Mouse (Mus musculus) CD4-positive, CD25-positive, alpha-beta regulatory T cell, adult 2 months (primary cell): ENCODE measurements at regions not wholly inside any gene's neighbourhood (a gene's known extent, or its start where the extent isn't known, plus 50 kb on each side); places are given as distances from the start of the nearest gene placed in this dataset.

Experiments used
- DNase-seq: peaks from one replicate; pipeline ENCODE4 v3.0.0-alpha.2; 2012; ENCODE audit warnings: low read depth, low spot score

GRCm38 (mm10) chr2:102970221-102970620, 68.8 kb upstream of the Cd44 start:
- no peak for DNase-seq

DNA sequence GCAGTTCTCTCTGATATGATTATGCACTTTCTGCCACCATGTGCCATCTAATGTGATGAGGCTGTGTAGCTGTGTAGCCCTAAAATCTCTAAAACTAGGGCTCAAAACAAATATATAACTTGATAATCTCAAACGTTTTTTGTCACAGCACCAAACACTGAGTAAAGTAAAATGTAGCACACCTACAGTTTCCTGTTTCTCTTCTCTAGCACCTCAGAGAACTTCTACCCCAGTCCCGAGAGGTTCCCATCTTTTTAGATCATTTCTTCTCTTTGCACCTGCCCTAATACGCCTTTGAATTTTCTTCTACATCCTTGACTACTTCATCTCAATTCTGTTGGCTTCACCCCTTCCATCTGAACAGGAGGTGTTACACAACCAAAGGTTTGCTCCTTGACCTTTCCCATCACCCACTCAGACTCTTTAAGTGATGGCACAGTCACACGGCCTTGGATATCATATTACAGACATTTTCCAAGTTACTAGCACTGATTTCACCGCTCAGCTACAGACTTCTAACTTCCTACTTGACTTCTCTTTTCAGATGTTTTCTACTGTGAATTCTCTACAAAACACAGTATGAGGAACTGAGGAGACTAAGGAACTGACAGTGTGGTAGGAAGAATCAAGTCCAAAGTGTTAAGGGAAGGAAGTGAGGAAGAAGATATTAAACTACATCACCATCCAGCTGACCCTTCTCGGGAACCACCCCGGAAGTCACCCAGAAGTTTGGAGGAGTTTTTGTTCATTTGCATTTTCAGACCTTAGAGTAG, 66.7 kb upstream of the Cd44 start:
- DNase-seq = peak; percentile 31

DNA sequence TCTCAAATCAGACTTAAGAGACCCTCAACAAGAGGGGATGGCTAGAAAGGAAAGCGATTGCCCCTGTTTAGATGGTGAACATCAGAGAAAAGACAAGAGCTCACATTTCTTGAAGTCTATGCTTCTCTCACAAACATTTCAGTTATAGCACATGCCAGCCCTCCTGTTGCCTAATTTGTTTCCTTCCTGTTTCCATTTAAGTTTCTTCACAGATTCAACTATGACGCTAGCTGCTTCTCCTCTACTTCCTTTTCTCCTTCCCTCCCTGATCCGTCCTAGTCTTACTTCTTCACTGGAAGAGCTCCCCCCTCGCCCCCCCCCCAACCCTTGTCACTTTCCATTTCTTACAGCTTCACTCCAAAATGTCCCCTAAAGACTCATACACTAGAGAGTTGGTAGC, 66.0 kb upstream of the Cd44 start:
- no peak for DNase-seq

DNA sequence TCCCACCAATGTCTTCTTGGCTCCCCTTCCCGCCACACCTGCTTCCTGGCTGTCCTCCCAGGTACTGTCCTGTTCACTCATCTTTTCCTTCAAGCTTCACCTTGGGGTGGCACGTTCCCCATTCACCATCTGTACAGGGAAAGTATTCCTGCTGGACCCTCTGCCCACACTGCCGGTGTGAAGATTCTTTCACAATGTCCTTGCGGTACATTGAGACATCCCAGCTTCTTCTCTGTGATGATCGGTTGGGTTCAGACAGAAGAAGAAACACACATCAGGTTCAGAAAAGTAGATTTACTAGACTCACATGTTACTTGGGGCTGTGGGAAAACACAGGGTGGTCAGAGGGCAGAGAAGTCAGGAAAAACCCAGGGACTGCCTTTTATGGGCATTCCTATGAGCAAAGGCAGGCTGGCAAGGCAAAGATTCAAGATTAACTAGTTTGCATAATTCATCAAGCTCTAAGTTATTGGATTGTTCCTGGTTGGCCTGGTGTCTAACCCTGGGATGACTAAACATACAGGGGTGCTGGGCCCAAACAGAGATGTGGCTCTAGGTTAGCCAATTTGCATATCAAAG, 57.7 kb upstream of the Cd44 start:
- DNase-seq = no peak

DNA sequence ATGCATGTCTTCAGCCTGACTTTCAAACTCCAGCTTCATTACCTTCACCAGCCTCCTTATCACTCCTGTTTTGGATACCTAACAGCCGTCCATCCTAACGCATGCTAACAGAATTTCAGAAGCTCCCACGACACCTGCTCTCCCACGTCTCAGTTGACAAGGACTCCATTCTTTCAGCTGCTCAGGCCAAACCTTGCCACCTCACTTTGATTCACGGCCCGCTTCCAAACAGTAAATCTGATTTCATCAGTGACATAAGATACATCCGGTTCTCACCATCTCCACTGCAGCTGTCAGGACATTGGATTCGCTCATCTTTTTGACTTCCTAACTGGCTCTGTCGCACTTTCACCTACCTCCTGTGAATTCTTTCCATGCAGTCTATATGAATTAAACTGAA, 57.1 kb upstream of the Cd44 start:
- DNase-seq = no peak

DNA sequence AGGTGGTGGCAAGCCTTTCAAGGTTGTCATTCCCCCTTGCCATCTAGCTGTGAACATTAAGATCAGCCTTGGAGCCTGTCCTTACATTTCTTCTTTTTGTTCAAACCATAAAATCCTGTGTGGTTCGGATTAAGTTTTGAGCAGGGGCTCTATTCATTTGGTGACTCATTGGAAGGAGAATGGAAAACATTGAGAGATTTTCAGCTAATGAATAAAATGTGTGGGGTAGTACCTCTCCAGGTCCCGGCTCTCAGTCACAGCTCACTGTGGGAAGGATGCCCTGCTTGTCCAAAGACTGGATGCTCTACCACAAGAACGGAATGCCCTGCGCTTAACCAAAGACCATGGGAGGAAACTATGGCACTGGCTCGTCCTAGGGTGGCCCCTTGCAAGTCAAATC, 56.3 kb upstream of the Cd44 start:
- no peak for DNase-seq

DNA sequence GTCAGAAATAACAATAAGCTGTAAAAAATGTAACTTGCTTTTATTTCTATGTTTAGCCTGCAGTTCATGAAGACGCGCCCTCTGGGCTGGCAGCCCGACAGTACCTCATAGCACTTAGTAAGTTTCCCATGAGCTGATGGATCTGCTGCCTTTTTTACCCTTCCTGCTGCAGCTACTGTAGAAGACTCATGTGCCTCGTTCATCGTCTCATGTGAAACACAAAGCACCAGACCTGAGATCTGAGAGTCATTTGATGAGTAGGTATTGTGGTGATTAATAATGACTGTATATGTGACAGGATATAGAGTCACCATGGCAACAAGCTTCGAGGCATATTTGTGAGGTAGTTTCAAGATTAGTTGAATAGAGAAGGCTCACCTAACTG, 55.4 kb upstream of the Cd44 start:
- DNase-seq = peak; percentile 83

DNA sequence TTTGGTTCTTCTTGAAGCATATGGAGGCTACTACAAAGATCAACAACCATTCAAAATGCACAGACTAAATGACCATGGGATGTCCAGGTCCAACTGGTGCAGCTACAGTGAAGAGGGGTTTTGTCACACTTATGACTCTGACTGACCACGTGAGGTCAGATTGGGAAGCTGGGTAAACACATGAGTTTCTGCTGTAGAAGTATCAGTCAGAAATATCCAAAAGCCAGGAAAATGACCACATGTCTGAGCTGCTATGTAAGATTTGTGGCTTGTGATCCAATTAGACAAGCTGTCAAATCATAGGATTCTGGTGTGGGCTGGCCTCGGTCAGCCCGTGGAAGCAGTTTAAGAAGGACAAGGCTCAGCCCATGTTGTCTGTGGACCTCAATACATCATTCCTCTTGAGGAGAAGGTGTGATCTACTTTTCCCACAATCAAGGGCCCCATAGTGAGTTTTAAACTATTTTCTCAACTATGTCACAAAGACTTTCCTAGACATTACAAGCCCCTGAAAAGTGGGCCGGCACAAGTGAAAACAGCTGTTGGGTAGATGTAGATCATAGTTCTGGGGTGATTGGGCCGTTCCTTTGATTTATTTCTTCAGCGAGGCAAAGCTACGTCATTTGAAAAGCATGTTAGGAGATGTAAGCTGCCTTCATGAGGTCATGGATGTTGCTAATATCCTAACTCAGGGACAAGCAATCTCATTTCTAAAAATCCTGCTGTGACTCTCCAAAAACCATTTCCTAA, 54.8 kb upstream of the Cd44 start:
- no peak for DNase-seq

DNA sequence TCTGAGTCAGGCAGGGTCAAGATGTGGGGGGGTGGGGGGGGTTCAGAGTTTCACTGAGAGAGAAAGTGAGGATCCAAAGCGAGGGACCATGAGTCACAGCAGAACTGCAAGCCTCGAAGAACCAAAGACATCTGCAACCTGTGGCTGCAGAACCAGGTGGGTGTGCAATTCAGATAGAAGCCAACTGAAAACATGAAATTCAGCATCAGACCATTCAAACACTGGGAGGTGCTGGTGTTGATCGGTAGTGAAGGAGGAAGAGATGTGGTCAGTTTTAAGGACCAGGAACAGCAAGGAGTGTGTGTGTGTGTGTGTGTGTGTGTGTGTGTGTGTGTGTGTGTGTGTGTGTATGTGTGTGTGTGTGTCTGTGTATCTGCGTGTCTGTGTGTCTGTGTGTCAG, 53.8 kb upstream of the Cd44 start:
- no peak for DNase-seq
